Mouse (Mus musculus): ENCODE data around the gene Rap1a. TPM values are rescaled to one million over a fixed set of nuclear protein-coding genes. Genes with fewer than 3 reads are reported as not detected.

The Rap1a gene
- 103 and 111 TPM in 2 replicates for polyA plus RNA-seq (2012; ENCODE audit: insufficient read depth, insufficient read length, missing spikeins)

GRCm38 (mm10) chr3:105801191-105802166 lies at the start of gene Rap1a:
Rap1a (minus strand) TSS chr3:105801336.
- Histone ChIP-seq H3K4me1 (ENCODE audit: control insufficient read depth, insufficient read depth, insufficient read length, low read length) (peaks cover 34% of the 10 kb centered on the region), H3K27ac (replicated peaks; ENCODE audit: low read depth, low read length) (peak within 1 kb of the TSS; percentile 93), H3K4me3 (ENCODE audit: insufficient read depth, low read depth, low read length) (peak within 1 kb of the TSS; percentile 94)

- Histone ChIP-seq H3K4me3 (ENCODE audit: insufficient read depth, low read depth, low read length) (no peak overlapping the region), H3K4me1 (ENCODE audit: control insufficient read depth, insufficient read depth, insufficient read length, low read length) (peaks cover 8% of the 10 kb centered on the region; the same call in 1 of the 2 replicates), H3K27ac (replicated peaks; ENCODE audit: low read depth, low read length) (no peak overlapping the region)
These were observed 45.3 kb upstream of the Rap1a start for GRCm38 (mm10) chr3:105846294-105847069.

DNA sequence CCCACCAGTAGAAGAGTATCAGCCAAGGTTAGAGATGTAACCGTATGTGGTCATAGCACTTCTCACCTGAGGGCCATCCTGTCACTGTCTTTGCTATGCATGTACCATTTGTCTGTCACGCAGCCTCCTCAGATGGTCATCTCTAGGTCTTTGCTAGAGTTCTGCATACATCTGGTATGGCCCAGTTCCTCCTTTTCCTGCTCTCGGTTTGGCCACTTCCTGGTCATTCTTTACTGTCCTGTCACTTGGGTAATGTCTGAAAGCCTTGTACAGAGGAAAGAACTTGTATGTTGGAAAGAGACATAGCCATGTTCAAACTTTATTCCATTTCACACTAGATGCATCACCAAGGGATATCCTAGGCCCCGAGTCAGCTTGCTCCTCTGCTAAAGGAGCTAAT lies 38.7 kb upstream of the Rap1a start:
- Histone ChIP-seq H3K27ac (replicated peaks; ENCODE audit: low read depth, low read length) (no peak overlapping the region), H3K4me3 (ENCODE audit: insufficient read depth, low read depth, low read length) (no peak overlapping the region), H3K4me1 (ENCODE audit: control insufficient read depth, insufficient read depth, insufficient read length, low read length) (no peaks in the 10 kb centered on the region)

- Histone ChIP-seq H3K4me3 (ENCODE audit: insufficient read depth, low read depth, low read length) (no peak overlapping the region), H3K27ac (replicated peaks; ENCODE audit: low read depth, low read length) (no peak overlapping the region), H3K4me1 (ENCODE audit: control insufficient read depth, insufficient read depth, insufficient read length, low read length) (no peaks in the 10 kb centered on the region)
These were observed 37.5 kb upstream of the Rap1a start for GRCm38 (mm10) chr3:105838655-105839054.

DNA sequence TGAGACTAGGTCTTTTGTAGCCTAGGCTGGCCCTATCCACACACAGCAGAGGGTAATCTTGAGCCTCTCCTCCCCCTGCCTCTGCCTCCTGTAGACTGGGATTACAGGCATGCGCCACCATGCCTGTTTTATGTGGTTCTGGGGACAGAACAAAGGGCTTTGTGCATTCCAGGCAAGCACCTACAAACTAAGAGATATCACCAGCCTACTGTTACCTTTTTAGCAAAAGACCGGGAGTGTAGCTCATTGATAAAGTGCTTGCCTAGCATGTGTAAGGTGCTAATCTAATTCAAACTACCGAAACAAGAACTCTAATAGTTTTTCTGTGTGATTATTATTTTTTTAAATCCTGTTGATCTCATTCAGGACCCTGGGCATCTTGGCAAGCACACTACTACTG lies 35.7 kb upstream of the Rap1a start:
- H3K4me3 ChIP-seq (ENCODE audit: insufficient read depth, low read depth, low read length), result no peak overlapping the region
- H3K27ac ChIP-seq (replicated peaks; ENCODE audit: low read depth, low read length), result no peak overlapping the region
- H3K4me1 ChIP-seq (ENCODE audit: control insufficient read depth, insufficient read depth, insufficient read length, low read length), result no peaks in the 10 kb centered on the region

- H3K4me3 ChIP-seq (ENCODE audit: insufficient read depth, low read depth, low read length), result no peak overlapping the region
- no peak overlapping the region for H3K27ac ChIP-seq (replicated peaks; ENCODE audit: low read depth, low read length)
- H3K4me1 ChIP-seq (ENCODE audit: control insufficient read depth, insufficient read depth, insufficient read length, low read length), result no peaks in the 10 kb centered on the region
These were observed 34.7 kb upstream of the Rap1a start for GRCm38 (mm10) chr3:105835875-105836274.

- no peaks in the 10 kb centered on the region for H3K4me1 ChIP-seq (ENCODE audit: control insufficient read depth, insufficient read depth, insufficient read length, low read length)
- H3K27ac ChIP-seq (replicated peaks; ENCODE audit: low read depth, low read length), result no peak overlapping the region
- no peak overlapping the region for H3K4me3 ChIP-seq (ENCODE audit: insufficient read depth, low read depth, low read length)
These were observed 30.4 kb upstream of the Rap1a start for GRCm38 (mm10) chr3:105831584-105831983.

DNA sequence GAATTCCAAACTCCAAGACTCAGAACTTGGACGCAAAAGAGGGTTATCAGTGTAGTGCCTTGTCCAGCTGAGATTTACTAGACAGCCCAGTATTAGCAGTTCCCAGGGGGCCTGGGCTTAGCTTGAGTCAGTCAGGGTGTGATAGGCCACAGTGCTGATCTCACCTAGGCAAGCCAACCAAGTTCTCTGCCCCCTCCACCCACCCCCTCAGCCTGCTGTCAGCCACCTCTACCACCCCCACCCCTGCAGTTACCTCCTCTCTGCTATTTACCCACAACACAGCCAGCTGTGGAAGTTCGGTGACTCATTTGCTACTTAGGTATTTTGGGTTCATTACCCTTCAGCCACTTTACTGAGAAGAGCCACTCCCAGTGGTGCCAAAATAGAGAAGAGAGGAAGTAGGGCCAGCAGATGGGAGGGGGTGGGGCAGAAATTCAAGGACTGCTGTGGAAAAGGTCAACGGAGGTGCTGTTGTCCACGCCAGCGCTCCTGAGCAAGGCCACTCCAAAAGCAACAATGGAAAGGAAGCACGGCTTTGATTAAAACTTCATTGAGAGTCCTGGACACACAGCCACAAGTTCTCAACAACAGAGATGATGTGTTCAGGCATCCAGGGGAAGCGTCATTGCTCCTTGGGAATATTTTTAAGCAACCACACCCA lies 24.5 kb upstream of the Rap1a start:
- H3K27ac ChIP-seq (replicated peaks; ENCODE audit: low read depth, low read length), result peak overlapping the region; percentile 91
- no peak overlapping the region for H3K4me3 ChIP-seq (ENCODE audit: insufficient read depth, low read depth, low read length)
- peaks cover 9% of the 10 kb centered on the region for H3K4me1 ChIP-seq (ENCODE audit: control insufficient read depth, insufficient read depth, insufficient read length, low read length)

- Histone ChIP-seq H3K4me1 (ENCODE audit: control insufficient read depth, insufficient read depth, insufficient read length, low read length) (peaks cover 9% of the 10 kb centered on the region), H3K4me3 (ENCODE audit: insufficient read depth, low read depth, low read length) (no peak overlapping the region), H3K27ac (replicated peaks; ENCODE audit: low read depth, low read length) (peak overlapping the region; percentile 91)
These were observed 23.6 kb upstream of the Rap1a start for GRCm38 (mm10) chr3:105824704-105825103.

DNA sequence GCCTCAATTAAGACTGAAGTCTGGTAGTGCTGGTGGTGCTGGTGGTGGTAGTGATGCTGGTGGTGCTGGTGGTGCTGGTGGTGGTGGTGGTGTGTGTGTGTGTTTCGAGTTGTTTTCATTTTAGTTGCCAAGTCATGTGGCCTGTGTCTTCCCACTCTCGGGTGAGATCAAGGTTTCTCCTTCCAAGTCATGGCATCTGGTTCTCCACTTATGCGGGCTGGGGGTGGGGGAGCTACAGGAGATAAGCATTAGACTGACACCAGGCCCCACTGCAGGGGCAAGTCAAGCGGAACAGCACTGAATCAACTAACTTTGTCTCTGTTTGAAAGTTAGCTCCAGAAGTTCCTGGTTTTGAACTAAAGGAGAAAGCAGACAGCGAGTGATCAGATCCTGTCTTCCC lies 23.0 kb upstream of the Rap1a start:
- no peak overlapping the region for H3K4me3 ChIP-seq (ENCODE audit: insufficient read depth, low read depth, low read length)
- peak overlapping the region; percentile 26 for H3K27ac ChIP-seq (replicated peaks; ENCODE audit: low read depth, low read length)
- peaks cover 9% of the 10 kb centered on the region for H3K4me1 ChIP-seq (ENCODE audit: control insufficient read depth, insufficient read depth, insufficient read length, low read length)

- Histone ChIP-seq H3K27ac (replicated peaks; ENCODE audit: low read depth, low read length) (no peak overlapping the region), H3K4me3 (ENCODE audit: insufficient read depth, low read depth, low read length) (no peak overlapping the region)
These were observed 22.5 kb upstream of the Rap1a start for GRCm38 (mm10) chr3:105823609-105824008.

GRCm38 (mm10) chr3:105821504-105821903 lies 20.4 kb upstream of the Rap1a start:
- Histone ChIP-seq H3K27ac (replicated peaks; ENCODE audit: low read depth, low read length) (no peak overlapping the region), H3K4me1 (ENCODE audit: control insufficient read depth, insufficient read depth, insufficient read length, low read length) (peaks cover 13% of the 10 kb centered on the region), H3K4me3 (ENCODE audit: insufficient read depth, low read depth, low read length) (no peak overlapping the region)

More at GRCm38 (mm10) chr3:105823609-105824008, 22.5 kb upstream of the Rap1a start:
- H3K4me1 ChIP-seq (ENCODE audit: control insufficient read depth, insufficient read depth, insufficient read length, low read length), result peaks cover 10% of the 10 kb centered on the region

DNA sequence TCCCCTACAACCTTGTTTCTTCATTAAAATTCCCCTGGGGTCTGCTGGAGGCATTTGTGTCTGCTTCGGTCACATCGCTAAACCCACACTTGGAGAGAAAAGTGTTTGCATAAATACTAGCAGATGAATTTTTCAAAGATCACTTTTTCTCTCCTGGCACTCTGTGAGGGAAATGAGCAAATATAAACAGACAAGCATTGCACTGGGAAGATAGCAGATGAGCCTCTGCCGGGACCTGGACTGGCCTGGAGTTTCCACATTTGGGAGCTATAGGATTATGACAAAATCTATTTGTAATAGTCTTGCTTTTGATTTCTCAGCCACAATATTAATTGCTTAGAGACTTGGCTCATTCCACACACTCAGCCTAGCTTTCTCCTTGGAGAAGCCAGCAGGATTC lies 19.1 kb upstream of the Rap1a start:
- peaks cover 13% of the 10 kb centered on the region for H3K4me1 ChIP-seq (ENCODE audit: control insufficient read depth, insufficient read depth, insufficient read length, low read length)
- no peak overlapping the region for H3K27ac ChIP-seq (replicated peaks; ENCODE audit: low read depth, low read length)
- no peak overlapping the region for H3K4me3 ChIP-seq (ENCODE audit: insufficient read depth, low read depth, low read length)

DNA sequence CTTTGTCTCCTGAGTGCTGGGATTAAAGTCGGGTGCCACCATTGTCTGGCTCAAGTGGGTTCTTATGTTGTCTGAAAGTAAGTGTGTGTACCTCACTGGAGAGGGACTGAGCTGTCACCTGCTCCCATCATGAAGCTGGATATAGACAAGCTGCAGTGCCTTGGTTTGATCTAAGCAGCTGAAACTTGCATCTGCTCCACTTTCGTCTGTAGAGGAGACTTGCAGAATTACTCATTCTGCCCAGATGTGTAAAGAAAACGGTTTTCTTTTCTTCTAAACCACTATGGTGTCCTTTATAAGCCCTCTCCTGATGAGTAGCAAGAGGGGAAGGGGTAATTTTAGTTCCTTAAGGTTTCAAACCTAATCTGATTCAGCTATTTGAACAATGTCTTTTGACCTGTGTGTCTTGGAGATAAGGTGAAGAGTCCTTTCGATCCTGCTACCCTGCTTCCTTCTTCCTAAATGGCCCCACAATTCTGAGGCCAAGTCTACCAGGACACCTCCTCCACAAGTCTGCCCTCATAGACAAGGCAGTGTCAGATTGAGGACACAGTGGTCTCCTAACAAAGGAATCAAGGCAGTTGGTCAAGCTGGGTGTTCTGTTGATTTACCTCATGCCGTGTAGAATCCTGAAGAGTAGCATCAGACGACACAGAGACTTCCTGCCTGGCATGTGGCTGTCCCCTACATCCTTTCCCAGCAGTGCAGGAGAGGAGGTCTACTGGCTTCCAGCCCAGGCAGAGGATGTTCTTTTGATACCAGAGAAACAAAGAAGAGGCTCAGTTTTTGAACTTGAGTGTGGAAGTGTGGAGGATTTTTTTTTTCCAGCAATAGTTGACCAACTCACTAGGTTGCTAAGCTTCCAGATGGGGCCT lies 17.2 kb upstream of the Rap1a start:
- H3K4me3 ChIP-seq (ENCODE audit: insufficient read depth, low read depth, low read length), result no peak overlapping the region
- 0 out of 2 replicates have a peak overlapping the region, but pooled peaks have one; percentile 7 for H3K27ac ChIP-seq (replicated peaks; ENCODE audit: low read depth, low read length)
- H3K4me1 ChIP-seq (ENCODE audit: control insufficient read depth, insufficient read depth, insufficient read length, low read length), result peaks cover 4% of the 10 kb centered on the region; the same call in 1 of the 2 replicates
